Mouse (Mus musculus) embryonic fibroblast, embryonic 13.5 days (primary cell): ENCODE measurements around the gene Hs1bp3.

Source experiments
- CTCF ChIP-seq: IDR thresholded peaks from 2 replicates; pipeline ENCODE4 v1.5.1; 2011; ENCODE audit warnings: mild to moderate bottlenecking, control low read depth, low read length, moderate library complexity, borderline replicate concordance; ENCODE audit not compliant: insufficient read depth
- POLR2A ChIP-seq: IDR thresholded peaks from 2 replicates; pipeline ENCODE4 v1.6.1; 2011; ENCODE audit warnings: low read depth, mild to moderate bottlenecking, control low read depth, low read length, moderate library complexity

DNA sequence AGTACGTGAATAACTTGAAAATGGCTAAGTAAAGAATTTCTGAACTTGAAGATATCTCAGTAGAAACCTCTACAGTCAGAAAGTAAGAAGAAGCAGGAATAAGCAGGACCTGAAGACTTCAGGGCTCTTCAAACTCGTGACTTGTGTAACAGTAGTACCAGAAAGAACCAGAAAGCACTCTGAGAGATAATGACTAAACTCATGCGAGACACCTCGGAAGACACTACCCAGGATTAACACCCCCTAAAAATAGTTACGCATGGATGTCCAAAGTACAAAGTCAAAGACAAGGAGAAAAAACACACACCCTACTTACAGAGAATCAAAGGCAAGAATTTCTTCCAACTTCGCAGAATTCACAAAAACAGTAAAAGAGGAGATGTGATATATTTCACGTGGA is 46.9 kb upstream of the Hs1bp3 start:
- TF ChIP-seq POLR2A (no peak), CTCF (no peak)
